Mouse (Mus musculus) layer of hippocampus, postnatal 10 days (tissue): Measurements from ENCODE around the gene Ralgapa2. TPM values are rescaled to one million over a fixed set of nuclear protein-coding genes. Genes with fewer than 3 reads are reported as not detected.

ENCODE experiments used
- DNase-seq, 2 experiments: peaks; one replicate each; pipeline ENCODE4 v3.0.0; 2021; ENCODE audit warnings: low spot score in 2 of 2
- long read RNA-seq: library from polyadenylated mRNA; stranded (forward); transcript quantifications from one replicate; pipeline ENCODE4 v2.0.0, GENCODE M21; 2023
- total RNA-seq, 2 experiments: library from RNA; stranded (reverse); gene quantifications; 2 replicates each; pipeline ENCODE4 v1.2.3; 2021

Ralgapa2 gene
- 10 to 100 TPM; 20.1 to 30.4 TPM for total RNA-seq
- long read RNA-seq, partial matches to known transcripts: 2 of 4 reads
- long read RNA-seq, other reads (novel, unspliced or antisense): 2 of 4 reads

- DNase-seq: peak; percentile 97 to 98
Measured at GRCm38 (mm10) chr2:146511911-146512580, at the start of gene Ralgapa2. TSS of gene Ralgapa2 (minus strand) at chr2:146512344.

GRCm38 (mm10) chr2:146561505-146561904 is 49.4 kb upstream of the Ralgapa2 start:
- no peak for DNase-seq

- DNase-seq: no peak
Measured at GRCm38 (mm10) chr2:146560633-146561043, 48.5 kb upstream of the Ralgapa2 start.

- no peak for DNase-seq
Measured at GRCm38 (mm10) chr2:146556148-146556547, 44.0 kb upstream of the Ralgapa2 start.

GRCm38 (mm10) chr2:146555351-146555750 is 43.2 kb upstream of the Ralgapa2 start:
- DNase-seq: no peak

- no peak for DNase-seq
Measured at GRCm38 (mm10) chr2:146553701-146554100, 41.6 kb upstream of the Ralgapa2 start.

- DNase-seq: no peak
Measured at GRCm38 (mm10) chr2:146551818-146552217, 39.7 kb upstream of the Ralgapa2 start.

- DNase-seq: peak; percentile 35 to 54
Measured at GRCm38 (mm10) chr2:146549111-146549776, 37.1 kb upstream of the Ralgapa2 start.

GRCm38 (mm10) chr2:146544155-146544814 is 32.1 kb upstream of the Ralgapa2 start:
- no peak for DNase-seq

- no peak for DNase-seq
Measured at GRCm38 (mm10) chr2:146533118-146533949, 21.2 kb upstream of the Ralgapa2 start.

GRCm38 (mm10) chr2:146532493-146532892 is 20.3 kb upstream of the Ralgapa2 start:
- DNase-seq: no peak

GRCm38 (mm10) chr2:146525483-146525882 is 13.3 kb upstream of the Ralgapa2 start:
- DNase-seq: no peak

- DNase-seq: no peak
Measured at GRCm38 (mm10) chr2:146524685-146525415, 12.7 kb upstream of the Ralgapa2 start.

GRCm38 (mm10) chr2:146516894-146517293 is 4.8 kb upstream of the Ralgapa2 start:
- no peak for DNase-seq

- no peak for DNase-seq
Measured at GRCm38 (mm10) chr2:146515081-146515480, 2.9 kb upstream of the Ralgapa2 start.

GRCm38 (mm10) chr2:146512581-146512920 is 407 bp upstream of the Ralgapa2 start:
- no peak for DNase-seq

GRCm38 (mm10) chr2:146511401-146511865 is 711 bp downstream of the Ralgapa2 start:
- no peak for DNase-seq

GRCm38 (mm10) chr2:146510780-146511179 is 1.4 kb downstream of the Ralgapa2 start:
- DNase-seq: no peak

GRCm38 (mm10) chr2:146502578-146503311 is 9.4 kb downstream of the Ralgapa2 start:
- DNase-seq: peak; percentile 51

GRCm38 (mm10) chr2:146500067-146500466 is 12.1 kb downstream of the Ralgapa2 start:
- DNase-seq: no peak
